Mouse (Mus musculus): ENCODE measurements around the gene Gm47996.
A peak's percentile ranks its signal among the peaks of the same experiment; 100 is the strongest.
"Not testable (repeated sequence)": the region's sequence is repeated elsewhere in the genome, so short reads cannot be mapped to it uniquely, and the experiment has no call there.

The Gm47996 gene

DNA sequence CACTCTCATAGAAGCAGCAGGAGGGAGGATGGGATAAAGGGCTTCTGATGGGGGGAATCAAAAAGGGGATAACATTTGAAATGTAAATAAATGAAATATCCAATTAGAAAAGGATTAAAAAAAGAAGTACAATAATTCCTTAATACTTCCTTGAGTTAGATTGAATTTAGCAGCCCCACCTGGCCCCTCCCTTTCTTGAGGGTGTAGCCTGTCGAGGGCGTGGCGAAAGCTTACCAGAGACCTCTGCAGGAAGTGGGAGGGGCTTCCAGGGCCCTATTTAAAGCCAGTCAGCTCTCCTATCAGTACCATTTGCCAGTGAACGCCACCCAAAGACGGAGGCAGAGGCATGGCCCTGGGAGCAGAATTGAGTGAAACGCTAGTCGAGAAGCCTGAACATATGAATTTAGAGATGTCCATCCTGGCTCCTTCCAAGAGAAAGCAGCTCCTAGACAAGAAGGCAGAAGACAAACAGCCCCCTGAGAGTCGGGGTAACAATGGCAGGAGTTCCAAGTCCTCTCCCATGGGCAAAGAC, at the start of gene Gm47996:
Gm47996 (plus strand) TSS at position 308 of the 532 bp plus-strand sequence.
- DNase-seq (ENCODE audit: low spot score): peak; percentile 41

DNA sequence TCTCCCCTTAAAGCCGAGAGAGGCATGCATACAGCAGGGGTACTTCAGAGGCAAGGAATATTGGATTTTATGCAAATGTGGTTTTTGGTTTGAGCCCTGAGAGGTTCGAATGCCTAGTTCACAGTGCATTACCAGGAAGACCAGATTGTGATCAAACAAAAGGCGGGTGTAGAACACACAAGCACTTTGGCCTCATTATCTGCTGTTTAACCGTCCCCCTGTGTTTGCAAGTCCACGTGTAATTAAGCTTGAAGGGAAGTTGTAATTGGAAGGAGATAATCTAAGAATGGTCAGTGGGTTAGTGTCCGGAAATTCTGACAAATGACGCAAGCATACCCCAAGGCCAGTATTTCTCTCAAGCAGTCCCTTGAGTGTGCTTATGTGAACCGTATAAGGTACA, 43.9 kb upstream of the Gm47996 start:
- no peak for DNase-seq (ENCODE audit: low spot score)

DNA sequence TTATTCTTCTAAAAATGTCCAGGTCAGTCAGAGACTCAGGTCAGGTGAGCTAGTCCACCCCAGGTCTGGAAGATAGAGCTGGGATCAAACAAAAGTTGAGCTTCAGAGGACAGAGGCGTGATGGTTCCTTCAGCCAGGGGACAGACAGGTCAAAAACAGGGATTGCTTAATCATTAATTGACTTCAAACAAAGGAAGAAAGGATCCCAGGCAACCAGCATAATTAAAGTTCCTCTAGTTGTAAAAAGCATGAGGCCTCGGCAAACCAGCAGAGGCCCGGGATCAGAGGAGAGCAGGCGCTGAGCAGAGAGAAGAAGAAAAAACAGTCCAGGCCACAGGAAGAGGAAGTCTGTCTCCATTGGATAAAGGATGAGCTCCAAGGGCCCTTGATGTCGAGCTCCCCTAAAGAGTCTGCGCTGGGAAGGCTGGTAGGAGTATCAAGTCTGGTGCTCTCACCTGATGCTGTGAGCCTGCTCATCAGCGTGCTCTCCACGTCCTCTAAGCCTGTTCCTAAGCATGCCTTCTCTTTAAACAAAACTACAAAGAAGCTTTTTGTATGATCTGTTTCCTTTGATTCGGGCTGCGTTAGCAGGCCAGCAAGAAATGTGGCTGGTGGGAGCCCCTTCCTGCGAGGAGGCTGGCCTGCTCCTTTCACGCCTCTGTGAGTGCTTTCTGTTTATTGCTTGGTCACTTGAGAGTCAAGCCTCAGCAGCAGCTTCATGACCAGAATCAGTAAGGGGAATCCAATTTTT, 42.5 kb upstream of the Gm47996 start:
- DNase-seq (ENCODE audit: low spot score): no peak

DNA sequence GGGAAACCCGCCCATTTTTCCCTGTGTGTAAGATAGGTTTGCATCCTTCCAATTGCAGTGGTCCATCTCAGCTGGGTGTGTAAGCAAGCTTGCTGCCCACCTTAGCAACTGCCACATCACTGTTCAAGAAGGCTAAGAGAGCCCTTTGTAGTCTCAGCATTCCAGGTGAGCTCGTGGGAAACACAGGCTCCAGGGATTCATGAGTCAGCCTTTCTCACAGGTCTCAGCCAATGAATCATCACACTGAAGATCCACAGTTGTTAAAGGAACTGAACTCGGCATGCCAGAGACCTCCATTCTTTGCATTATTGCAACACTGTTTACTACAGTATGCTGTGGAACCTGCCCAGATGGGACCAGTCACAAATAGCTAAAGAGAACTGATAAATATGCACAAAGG, 41.3 kb upstream of the Gm47996 start:
- DNase-seq (ENCODE audit: low spot score): no peak

DNA sequence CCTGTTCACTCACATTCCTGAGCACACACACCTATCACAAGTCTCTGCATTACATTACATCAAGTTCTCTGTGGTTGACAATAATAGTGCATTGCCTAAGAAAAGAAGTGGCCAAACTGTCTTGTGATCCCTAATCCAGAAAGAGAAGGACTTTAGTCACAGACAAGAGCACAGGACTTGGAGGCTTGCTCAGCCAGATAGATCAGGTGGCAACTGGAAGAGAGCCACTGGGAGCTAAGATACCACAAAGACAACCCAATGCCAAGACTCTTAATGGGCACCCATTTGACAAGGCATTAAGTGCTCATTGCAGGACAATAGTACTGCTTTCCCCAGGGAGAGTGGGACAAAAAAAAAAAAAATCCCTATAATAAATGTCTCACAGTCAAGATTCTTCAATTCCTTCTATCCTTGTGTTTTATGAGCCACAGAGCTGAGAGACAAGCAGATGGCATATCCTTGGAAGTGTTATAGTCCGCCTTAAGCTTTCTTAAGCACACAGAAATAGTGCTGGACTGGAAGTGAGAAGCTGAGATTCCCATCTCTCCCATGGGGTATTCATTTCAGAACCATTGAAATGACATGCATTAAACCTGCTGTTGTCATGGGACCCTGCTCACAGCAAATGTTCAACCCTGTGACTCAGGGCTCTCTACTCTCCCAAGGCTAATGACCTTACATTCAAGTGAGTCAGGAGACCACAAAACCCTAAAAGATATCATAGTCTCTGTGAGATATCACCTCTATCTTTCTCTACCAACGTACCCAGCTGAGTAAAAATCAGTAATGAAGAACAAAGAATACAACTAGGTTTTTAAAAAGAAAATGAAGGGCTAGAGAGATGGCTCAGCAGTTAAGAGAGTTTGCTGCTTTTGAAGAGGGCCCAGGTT, 38.1 kb upstream of the Gm47996 start:
- no peak for DNase-seq (ENCODE audit: low spot score)

DNA sequence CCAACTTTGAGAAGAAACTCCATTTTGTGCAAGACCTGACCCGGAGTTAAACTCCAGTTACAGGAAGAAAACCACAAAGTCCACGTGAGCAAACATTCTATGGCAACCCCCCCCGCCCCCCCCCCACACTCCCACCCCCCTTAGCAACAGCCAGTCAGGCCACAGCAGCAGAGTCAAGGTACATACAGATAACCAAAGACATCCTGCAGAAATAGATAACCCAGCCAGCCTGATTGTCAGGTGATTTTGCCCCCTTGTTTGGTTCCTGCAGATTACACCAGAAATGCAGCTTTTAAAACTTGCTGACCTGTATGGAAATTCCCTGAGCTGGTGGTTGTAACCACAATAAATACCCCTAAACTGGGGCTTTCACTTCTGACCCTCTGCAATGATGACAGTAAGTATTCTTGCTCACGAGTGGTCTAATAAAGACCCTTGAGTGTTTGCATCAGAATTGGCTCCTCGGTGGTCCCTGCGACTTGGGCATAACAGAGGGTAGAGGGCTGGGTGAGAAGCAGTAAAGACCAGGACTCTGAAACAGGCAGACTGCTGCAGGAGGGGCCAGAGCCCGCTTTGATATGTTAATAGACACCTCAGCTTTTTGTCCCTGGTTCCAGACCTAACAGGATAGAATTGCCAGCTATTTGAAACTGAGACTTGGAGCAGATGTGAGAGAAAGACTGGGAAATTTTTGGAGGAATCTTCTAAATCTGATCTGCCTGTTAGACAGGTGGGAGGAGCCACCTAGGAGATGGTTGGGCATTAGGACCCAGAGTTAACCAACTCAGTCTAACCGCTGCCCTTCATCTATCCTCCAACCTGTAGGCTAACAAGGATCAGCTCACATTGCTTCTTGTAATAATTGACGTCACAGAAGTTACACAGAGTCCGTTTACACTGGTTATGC, 32.6 kb upstream of the Gm47996 start:
- peak; percentile 12 for DNase-seq (ENCODE audit: low spot score)

DNA sequence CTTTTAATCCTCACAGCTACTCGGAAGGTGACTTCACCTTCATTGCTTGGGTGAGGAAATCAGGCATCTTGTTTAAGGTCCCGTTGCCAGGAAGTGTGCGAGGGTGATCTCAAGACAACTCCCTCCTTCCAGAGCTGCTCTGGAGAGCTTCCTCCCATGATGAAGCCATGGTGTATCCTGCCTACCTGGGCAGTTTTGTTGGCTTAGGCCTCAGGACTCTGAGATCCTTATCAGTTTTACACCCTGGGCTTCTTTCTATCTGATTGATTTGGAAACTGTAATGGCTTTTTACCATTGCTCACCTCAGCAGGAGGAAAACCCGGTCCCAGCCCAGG, 32.0 kb upstream of the Gm47996 start:
- peak; percentile 30 for DNase-seq (ENCODE audit: low spot score)

DNA sequence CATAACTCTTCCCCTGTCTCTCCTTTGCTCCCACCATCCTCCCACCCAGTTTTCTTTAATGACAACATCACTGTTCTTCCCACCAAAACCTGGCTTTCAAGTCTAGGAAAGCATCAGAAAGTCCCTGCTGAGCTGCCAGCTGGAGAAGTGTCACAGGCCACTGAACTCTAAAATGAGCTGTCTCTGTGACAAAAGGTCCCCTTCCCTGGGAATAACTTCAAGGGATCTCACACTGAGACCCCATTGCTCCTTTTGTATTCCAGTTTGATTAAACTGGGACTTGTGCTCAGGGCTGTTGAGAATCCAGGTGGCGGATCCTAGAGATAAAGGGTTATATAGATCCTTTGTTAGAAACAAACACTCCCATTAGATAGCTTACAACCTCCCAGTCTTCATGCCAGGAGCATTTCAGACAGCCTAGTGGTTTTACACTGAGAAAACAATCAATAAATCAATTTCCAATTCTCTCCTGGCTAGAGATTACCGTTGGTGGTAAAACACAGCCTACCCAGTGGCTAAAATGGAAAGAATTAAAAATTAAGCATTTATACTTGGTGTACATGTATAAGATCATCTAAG, 31.3 kb upstream of the Gm47996 start:
- DNase-seq (ENCODE audit: low spot score): no peak

DNA sequence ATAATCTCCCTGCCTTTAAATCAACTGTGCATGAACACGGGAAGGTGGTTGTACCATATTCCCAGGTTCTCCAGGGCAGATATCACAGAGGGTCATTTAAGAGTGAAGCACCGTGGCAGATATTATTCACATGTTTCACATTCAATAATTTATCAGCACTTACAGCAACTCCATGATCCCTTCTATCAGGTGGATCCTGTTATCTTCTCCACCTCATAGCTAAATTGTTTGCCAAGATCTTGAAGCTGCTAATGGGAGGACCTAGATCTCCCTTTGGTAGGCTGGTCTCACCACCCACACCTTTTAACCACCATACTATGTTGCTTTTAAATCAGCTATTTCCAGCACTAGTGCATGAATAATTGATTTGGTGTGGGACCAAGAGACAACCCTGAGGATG, 29.8 kb upstream of the Gm47996 start:
- no peak for DNase-seq (ENCODE audit: low spot score)

DNA sequence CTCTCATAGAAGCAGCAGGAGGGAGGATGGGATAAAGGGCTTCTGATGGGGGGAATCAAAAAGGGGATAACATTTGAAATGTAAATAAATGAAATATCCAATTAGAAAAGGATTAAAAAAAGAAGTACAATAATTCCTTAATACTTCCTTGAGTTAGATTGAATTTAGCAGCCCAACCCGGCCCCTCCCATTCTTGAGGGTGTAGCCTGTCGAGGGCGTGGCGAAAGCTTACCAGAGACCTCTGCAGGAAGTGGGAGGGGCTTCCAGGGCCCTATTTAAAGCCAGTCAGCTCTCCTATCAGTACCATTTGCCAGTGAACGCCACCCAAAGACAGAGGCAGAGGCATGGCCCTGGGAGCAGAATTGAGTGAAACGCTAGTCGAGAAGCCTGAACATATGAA, 27.7 kb upstream of the Gm47996 start, which contains the start of gene Gm47985:
Gm47985 (plus strand) TSS at position 272 of the 400 bp plus-strand sequence.
- not testable (repeated sequence) for DNase-seq (ENCODE audit: low spot score)

DNA sequence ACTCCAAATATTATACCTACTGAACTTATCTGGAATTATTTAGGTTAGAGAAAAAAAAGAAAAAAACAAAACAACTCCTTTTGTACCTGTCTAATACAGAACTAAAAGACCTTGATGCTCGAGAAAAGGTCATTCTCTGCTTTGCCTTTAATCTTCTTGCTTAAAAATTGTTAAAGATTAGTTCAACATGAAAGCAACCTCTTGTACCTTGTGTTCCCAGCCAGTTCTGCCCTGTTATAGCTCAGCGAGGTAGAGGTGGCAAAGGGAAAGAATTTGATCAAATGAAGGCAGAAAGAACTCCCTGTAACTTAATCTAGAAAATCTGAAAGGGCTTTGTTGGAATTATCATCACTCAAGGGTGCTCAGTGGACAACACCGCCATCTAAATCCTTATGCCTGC, 23.7 kb upstream of the Gm47996 start:
- not testable (repeated sequence) for DNase-seq (ENCODE audit: low spot score)

DNA sequence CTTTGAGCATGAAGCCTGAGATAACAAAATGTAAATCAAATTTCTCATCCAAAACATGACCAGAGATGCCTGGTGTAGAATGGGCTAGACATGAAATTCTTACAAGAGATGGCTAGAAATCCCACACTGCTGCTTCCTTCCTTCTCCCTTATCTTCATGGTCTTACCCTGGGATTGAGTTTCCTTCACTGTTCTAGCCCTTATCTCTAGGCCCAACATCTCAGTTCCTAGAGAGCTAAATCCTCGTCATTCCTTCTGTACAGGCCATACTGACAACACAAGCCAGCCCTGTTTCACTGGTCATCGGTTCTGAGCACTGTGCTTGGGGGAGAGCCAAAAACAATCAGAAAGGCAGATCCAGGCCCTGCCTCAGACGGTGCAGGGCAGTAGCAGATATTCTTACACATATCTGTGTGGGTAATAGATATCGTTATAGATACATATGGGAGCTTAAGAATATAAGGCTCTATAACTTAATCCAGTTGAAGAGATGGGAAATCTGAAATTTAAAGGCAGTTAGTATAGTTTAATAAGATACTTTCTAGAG, 23.0 kb upstream of the Gm47996 start:
- DNase-seq (ENCODE audit: low spot score): not testable (repeated sequence)

DNA sequence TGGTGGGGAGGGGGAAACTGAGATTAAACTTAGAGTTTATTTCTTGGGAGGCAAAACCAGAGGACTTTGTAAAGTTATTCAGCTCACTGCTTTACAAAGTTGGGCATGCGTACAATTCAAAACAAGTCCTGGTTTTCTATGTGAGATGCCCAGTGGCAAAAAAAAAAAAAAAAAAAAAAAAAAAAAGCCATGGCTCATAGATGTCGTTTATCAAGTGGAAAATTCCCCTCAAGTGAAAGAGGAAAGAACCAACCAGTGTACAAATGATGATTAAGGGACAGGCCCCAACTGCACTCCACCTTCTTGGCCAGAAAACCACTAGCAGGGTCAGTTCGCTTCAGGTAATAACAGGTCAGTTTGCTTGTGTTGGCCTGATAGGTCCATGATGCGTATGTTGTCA, 21.5 kb upstream of the Gm47996 start:
- DNase-seq (ENCODE audit: low spot score): no peak

DNA sequence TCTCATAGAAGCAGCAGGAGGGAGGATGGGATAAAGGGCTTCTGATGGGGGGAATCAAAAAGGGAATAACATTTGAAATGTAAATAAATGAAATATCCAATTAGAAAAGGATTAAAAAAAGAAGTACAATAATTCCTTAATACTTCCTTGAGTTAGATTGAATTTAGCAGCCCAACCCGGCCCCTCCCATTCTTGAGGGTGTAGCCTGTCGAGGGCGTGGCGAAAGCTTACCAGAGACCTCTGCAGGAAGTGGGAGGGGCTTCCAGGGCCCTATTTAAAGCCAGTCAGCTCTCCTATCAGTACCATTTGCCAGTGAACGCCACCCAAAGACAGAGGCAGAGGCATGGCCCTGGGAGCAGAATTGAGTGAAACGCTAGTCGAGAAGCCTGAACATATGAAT, 17.9 kb upstream of the Gm47996 start, which contains the start of gene Gm8947:
Gm8947 (plus strand) TSS at position 302 of the 400 bp plus-strand sequence.
- not testable (repeated sequence) for DNase-seq (ENCODE audit: low spot score)

DNA sequence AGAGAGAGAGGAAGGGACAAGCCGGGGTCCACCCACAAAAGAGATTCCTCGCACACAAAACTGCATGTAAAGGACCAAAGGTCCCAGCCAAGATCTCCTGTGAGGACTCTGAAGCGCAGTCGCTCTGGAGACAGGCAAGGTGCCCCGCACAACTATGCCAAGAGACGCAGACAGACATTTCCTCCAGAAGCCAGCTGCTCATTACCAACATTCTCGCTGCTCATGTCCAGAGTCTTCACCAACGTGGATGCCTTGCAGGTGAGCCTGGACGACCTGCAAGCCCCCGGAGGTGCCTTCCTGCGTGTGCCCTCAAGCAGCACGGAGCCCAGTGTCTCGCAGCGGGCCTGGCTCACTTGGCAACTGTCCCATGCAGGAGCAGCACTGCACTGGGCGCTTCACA, 17.2 kb upstream of the Gm47996 start:
- not testable (repeated sequence) for DNase-seq (ENCODE audit: low spot score)

DNA sequence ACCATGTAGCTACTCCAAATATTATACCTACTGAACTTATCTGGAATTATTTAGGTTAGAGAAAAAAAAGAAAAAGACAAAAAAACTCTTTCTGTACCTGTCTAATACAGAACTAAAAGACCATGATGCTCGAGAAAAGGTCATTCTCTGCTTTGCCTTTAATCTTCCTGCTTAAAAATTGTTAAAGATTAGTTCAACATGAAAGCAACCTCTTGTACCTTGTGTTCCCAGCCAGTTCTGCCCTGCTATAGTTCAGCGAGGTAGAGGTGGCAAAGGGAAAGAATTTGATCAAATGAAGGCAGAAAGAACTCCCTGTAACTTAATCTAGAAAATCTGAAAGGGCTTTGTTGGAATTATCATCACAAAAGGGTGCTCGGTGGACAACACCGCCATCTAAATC, 13.9 kb upstream of the Gm47996 start:
- DNase-seq (ENCODE audit: low spot score): not testable (repeated sequence)

DNA sequence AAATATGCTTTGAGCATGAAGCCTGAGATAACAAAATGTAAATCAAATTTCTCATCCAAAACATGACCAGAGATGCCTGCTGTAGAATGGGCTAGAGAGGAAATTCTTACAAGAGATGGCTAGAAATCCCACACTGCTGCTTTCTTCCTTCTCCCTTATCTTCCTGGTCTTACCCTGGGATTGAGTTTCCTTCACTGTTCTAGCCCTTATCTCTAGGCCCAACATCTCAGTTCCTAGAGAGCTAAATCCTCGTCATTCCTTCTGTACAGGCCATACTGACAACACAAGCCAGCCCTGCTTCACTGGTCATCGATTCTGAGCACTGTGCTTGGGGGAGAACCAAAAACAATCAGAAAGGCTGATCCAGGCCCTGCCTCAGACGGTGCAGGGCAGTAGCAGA, 13.2 kb upstream of the Gm47996 start:
- not testable (repeated sequence) for DNase-seq (ENCODE audit: low spot score)

DNA sequence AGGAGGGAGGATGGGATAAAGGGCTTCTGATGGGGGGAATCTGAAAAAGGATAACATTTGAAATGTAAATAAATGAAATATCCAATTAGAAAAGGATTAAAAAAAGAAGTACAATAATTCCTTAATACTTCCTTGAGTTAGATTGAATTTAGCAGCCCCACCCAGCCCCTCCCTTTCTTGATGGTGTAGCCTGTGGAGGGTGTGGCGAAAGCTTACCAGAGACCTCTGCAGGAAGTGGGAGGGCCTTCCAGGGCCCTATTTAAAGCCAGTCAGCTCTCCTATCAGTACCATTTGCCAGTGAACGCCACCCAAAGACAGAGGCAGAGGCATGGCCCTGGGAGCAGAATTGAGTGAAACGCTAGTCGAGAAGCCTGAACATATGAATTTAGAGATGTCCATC, 11.8 kb upstream of the Gm47996 start, which contains the start of gene Gm47995:
Gm47995 (plus strand) TSS at position 329 of the 400 bp plus-strand sequence.
- DNase-seq (ENCODE audit: low spot score): not testable (repeated sequence)

DNA sequence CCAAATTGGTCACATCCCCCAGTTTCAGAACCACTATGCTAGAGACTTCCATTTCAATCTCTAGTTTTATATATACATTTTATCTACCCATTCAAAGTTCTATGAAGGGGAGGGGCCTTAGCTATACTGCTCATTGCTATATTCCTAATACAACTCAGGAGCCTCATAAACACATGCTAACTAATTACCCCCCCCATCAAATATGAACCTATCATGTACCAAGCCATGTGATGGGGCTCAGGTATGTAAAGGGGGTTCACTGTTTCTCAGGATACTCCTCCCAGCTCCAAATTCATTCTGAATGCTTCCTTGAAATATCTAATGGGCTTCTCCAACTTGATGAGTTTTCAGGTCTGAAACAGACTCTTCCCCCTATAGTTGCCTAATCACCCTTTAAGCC, 9.3 kb upstream of the Gm47996 start:
- DNase-seq (ENCODE audit: low spot score): not testable (repeated sequence)

DNA sequence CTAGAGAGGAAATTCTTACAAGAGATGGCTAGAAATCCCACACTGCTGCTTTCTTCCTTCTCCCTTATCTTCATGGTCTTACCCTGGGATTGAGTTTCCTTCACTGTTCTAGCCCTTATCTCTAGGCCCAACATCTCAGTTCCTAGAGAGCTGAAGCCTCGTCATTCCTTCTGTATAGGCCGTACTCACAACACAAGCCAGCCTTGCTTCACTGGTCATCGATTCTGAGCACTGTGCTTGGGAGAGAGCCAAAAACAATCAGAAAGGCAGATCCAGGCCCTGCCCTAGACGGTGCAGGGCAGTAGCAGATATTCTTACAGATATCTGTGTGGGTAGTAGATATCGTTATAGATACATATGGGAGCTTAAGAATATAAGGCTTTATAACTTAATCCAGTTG, 7.2 kb upstream of the Gm47996 start:
- not testable (repeated sequence) for DNase-seq (ENCODE audit: low spot score)

DNA sequence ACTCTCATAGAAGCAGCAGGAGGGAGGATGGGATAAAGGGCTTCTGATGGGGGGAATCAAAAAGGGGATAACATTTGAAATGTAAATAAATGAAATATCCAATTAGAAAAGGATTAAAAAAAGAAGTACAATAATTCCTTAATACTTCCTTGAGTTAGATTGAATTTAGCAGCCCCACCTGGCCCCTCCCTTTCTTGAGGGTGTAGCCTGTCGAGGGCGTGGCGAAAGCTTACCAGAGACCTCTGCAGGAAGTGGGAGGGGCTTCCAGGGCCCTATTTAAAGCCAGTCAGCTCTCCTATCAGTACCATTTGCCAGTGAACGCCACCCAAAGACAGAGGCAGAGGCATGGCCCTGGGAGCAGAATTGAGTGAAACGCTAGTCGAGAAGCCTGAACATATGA, 6.1 kb upstream of the Gm47996 start, which contains the start of gene 3110040M04Rik:
3110040M04Rik (plus strand) TSS at position 304 of the 400 bp plus-strand sequence.
- not testable (repeated sequence) for DNase-seq (ENCODE audit: low spot score)
